Mouse (Mus musculus) left cerebral cortex, postnatal 4 days (tissue): ENCODE measurements around the gene Ift81. TPM values are rescaled to one million over a fixed set of nuclear protein-coding genes. Genes with fewer than 3 reads are reported as not detected.

Source experiments
- DNase-seq: peaks from one replicate; pipeline ENCODE4 v3.0.0-alpha.2; 2022
- intact Hi-C: fragments of 180-260 bp; cut with DNase I; formaldehyde crosslinking; loops from one replicate; pipeline ENCODE4 v1.15.1; 2025
- total RNA-seq, 2 experiments: library from RNA; stranded (reverse); gene quantifications; 2 replicates each; pipeline ENCODE4 v1.2.3; 2021

Gene Ift81
- total RNA-seq, 2 experiments from 2014 or later = 38.3 to 49.6 TPM

GRCm38 (mm10) chr5:122501101-122502076 is 112.9 kb downstream of the Ift81 start:
- DNase-seq = peak; percentile 60
- intact Hi-C loops = loop anchor here (5.0 kb wide), 1 partner anchor 121 kb away; no protein-coding TSS in a partner anchor

GRCm38 (mm10) chr5:122500563-122500962 is 113.8 kb downstream of the Ift81 start:
- DNase-seq = no peak
- intact Hi-C loops = loop anchor here (5.0 kb wide), 1 partner anchor 122 kb away; no protein-coding TSS in a partner anchor

Other genes starting within 250 kb of the Ift81 start
- 10 to 100 TPM; 19.9 to 20.6 TPM for gene Gpn3, start 242.6 kb downstream of the Ift81 start, total RNA-seq
- 10 to 100 TPM; 62.7 to 65.4 TPM for gene Fam216a, start 242.2 kb downstream of the Ift81 start, total RNA-seq
- gene Arpc3, start 222.6 kb downstream of the Ift81 start, total RNA-seq = 100 to 1,000 TPM; 258 to 271 TPM
- 10 to 100 TPM; 41.7 to 45.4 TPM for gene Anapc7, start 192.8 kb downstream of the Ift81 start, total RNA-seq
- gene Atp2a2, start 112.3 kb downstream of the Ift81 start, total RNA-seq = 100 to 1,000 TPM; 385 to 392 TPM
- 1 to 10 TPM; 4.1 to 5.0 TPM for gene P2rx7, start 29.4 kb upstream of the Ift81 start, total RNA-seq
- gene P2rx4, start 93.0 kb upstream of the Ift81 start, total RNA-seq = 1 to 10 TPM; 6.8 to 8.6 TPM
- 100 to 1,000 TPM; 130 to 137 TPM for gene Camkk2, start 164.9 kb upstream of the Ift81 start, total RNA-seq
- gene Anapc5, start 206.8 kb upstream of the Ift81 start, total RNA-seq = 100 to 1,000 TPM; 386 to 393 TPM
- gene Rnf34, start 235.5 kb upstream of the Ift81 start, total RNA-seq = 10 to 100 TPM; 38.9 to 40.0 TPM